Mouse (Mus musculus) kidney, postnatal 0 days (tissue): ENCODE data around the gene Cry2. TPM values are rescaled to one million over a fixed set of nuclear protein-coding genes. Genes with fewer than 3 reads are reported as not detected.

Experiments
- ATAC-seq: fragments of 200-750 bp; cut with Nextera tagmentation; replicated peaks from 2 replicates; pipeline ENCODE4 v1.8.0; 2017; ENCODE audit warnings: low read depth, moderate number of reproducible peaks, moderate TSS enrichment, moderate library complexity; ENCODE audit not compliant: low FRiP score
- DNase-seq: peaks from one replicate; pipeline ENCODE4 v3.0.0-alpha.2; 2016; ENCODE audit warnings: low spot score
- H3K27ac ChIP-seq: fragments of 300-500 bp; sonication (generic); 2 replicates; pipeline ENCODE4 v1.5.1; 2014; ENCODE audit warnings: mild to moderate bottlenecking
- H3K27me3 ChIP-seq: fragments of 300-500 bp; sonication (generic); 2 replicates; pipeline ENCODE4 v1.6.1; 2014; ENCODE audit warnings: low read length, mixed read lengths; ENCODE audit not compliant: insufficient read depth
- H3K36me3 ChIP-seq: fragments of 300-500 bp; sonication (generic); 2 replicates; pipeline ENCODE4 v1.6.1; 2014; ENCODE audit warnings: low read length, mixed read lengths; ENCODE audit not compliant: insufficient read depth
- H3K4me1 ChIP-seq: fragments of 300-500 bp; sonication (generic); replicated peaks from 2 replicates; pipeline ENCODE4 v1.6.1; 2014; ENCODE audit warnings: antibody characterized with exemption, low read length, mixed read lengths; ENCODE audit not compliant: insufficient read depth
- H3K4me2 ChIP-seq: fragments of 300-500 bp; sonication (generic); 2 replicates; pipeline ENCODE4 v1.6.1; 2014; ENCODE audit warnings: mild to moderate bottlenecking, low read length, moderate library complexity, mixed read lengths
- H3K4me3 ChIP-seq: fragments of 300-500 bp; sonication (generic); replicated peaks from 2 replicates; pipeline ENCODE4 v1.5.1; 2014; ENCODE audit warnings: low read depth, low read length
- H3K9ac ChIP-seq: fragments of 300-500 bp; sonication (generic); 2 replicates; pipeline ENCODE4 v1.6.1; 2014; ENCODE audit warnings: low read depth, low read length
- H3K9me3 ChIP-seq: fragments of 300-500 bp; sonication (generic); replicated peaks from 2 replicates; pipeline ENCODE4 v1.6.1; 2016; ENCODE audit warnings: low read length, inconsistent platforms, mixed read lengths
- CTCF ChIP-seq: IDR thresholded peaks from 2 replicates; pipeline ENCODE4 v1.5.1; 2016; ENCODE audit warnings: antibody characterized with exemption, low read depth, mild to moderate bottlenecking, moderate library complexity
- WGBS: fragments of 180-500 bp; shearing (Covaris S2); extraction: QIAGEN DNeasy Blood & Tissue Kit; methylation state at CpG from one replicate; pipeline ENCODE4 v1.1.7; 2014; 5-methylcytosine and 5-hydroxymethylcytosine counted together
- polyA plus RNA-seq: library from polyadenylated mRNA; unstranded; fragments of >200 nt; fragmentation: Nextera tagmentation; extraction: Ambion mirVana; gene quantifications from 2 replicates; pipeline ENCODE4 v1.2.1, GENCODE M21; 2015

The Cry2 gene
- polyA plus RNA-seq, 1 experiment from 2014 or later, result 10.1 TPM

DNA sequence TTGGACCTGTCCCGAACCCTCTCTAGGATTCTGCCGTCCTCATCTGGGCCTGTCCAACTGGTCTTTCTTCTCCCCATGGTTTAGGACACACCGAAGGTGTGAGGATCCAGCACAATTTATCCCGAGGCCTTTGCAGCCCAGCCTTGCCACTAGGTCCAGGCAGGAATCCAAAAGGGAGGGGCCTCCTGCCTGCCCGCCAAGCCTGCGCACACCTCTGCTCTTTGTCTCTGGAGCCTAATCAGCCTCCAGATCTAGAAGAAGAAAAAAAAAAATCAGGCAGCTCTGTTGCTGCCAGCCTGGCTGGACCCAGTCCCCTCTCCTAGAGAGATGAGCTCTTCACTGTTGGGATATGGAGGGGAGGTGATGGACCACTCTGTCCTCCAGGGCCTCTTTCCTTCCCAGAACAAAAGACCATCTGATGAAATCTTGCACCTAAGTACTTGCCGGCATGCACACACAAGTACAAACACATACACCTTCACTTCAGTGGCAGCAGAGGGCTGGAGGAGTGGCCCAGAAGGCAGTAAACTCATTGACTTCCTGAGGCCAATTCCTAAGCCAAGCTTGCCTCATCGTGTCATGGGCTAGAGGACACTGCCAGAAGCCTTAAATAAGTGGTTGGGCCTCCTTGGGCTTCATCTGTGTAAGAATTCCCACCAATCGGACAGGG is 60.9 kb downstream of the Cry2 start:
- Histone ChIP-seq H3K27ac (peak overlapping the region; percentile 97), H3K36me3 (peaks cover 4% of the 10 kb centered on the region; the same call in 1 of the 2 replicates), H3K4me3 (no peak overlapping the region), H3K27me3 (no peaks in the 10 kb centered on the region), H3K9me3 (no peaks in the 10 kb centered on the region), H3K9ac (0 out of 2 replicates have a peak overlapping the region, but pooled peaks have one; percentile 10), H3K4me2 (no peak overlapping the region), H3K4me1 (peaks cover 25% of the 10 kb centered on the region)
- no peak for ATAC-seq
- DNase-seq, result no peak
- 31% methylated on average over 9 of the region's 9 CpGs for WGBS
- TF ChIP-seq CTCF, result no peak

DNA sequence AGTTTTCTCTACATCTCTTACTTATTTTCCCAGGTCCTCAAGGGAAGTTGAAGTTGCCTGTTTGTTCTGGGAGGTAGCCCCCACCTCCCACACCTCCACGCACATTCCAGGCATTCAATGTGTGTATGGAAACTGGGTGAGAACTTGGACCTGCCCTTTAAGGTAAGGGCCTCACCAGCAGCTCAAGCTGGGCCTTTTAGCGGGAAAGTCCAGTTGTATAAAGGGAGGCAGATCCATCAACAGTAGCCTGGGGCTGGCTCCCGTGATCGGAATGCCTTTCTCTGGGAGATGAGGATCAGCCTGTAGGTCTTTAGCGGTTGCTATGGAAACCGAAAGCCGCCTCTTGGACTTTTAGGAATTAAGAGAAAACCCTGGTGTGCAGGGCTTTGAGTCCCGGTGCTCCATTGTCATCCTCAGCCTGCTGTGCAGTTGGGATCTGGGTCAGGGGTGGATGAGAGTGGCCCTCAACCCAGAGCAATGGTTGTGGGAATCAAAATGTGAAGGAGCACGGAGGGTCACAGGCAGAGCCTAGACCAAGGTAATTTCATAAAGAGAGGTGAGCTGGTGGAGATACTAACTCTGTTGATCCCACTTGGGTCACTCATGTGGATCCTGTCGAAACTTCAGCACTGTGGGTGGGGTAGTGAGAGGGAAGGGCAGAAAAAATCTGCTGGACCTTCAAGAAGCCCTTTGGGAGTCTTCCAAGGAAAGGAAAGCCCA is 61.7 kb downstream of the Cry2 start:
- WGBS, result 22% methylated on average over 10 of the region's 10 CpGs
- no peaks in the 10 kb centered on the region for H3K36me3 ChIP-seq
- DNase-seq, result no peak

DNA sequence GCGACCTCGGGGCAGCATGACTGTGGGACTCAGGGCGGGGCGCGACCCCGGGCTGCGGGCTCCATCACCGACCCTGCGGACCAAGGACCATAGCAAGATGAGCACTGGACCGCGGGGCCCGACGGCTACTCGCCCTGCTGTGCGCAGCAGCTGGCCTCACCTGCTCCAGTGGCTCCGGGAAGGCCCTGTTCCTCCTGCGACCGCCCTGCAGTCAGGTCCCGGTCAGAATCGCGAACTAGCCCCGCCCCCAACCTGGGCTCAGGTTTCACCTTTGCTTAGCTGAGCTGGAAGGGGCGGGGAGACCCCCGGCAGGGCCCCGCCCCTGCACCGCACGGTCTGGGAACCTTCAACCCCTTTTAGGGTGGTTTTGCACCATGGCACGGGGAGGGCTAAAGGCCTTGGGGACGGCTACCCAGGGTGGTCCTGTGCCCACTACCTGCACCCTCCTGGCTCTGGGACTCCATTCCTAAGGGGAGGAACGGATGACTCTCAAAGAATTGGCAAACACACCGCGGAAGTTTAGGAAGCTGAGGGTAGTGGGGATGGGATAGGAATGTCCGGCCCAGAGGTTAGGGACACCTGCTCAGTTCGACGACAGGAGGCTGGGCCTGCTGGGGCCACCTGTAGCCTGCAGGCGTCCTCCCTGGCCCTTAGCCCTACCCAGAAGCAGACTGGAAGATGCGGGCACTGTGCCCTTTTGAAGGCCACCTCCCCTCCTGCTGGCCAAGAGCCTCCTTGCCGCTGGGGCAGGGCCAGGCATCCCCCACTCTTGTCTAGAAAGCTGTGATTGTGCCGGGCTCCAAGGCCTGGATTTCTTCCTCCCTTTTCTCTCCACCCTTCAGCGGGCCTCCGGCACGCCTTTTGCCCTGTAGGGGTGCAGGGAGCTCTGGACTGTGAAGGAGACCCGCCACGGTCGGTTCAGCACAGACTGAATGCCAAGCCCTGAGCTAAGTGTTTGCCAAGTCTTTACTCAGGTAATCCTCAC is 62.7 kb downstream of the Cry2 start:
- ATAC-seq (peak; percentile 69), DNase-seq (peak; percentile 88)
- H3K36me3 ChIP-seq, result peaks cover 9% of the 10 kb centered on the region; the same call in 1 of the 2 replicates
- H3K27me3 ChIP-seq, result no peaks in the 10 kb centered on the region
- TF ChIP-seq CTCF, result peak; percentile 52
- H3K9me3 ChIP-seq, result no peaks in the 10 kb centered on the region
- whole genome bisulfite sequencing, result 2% methylated on average over 45 of the region's 45 CpGs
- peak overlapping the region; percentile 97 for H3K27ac ChIP-seq
- peak overlapping the region; percentile 80 for H3K4me2 ChIP-seq
- H3K9ac ChIP-seq, result peak overlapping the region; percentile 65
- peak overlapping the region; percentile 41 for H3K4me3 ChIP-seq
- H3K4me1 ChIP-seq, result peaks cover 22% of the 10 kb centered on the region

More for the DNA sequence above, 61.7 kb downstream of the Cry2 start:
- no peaks in the 10 kb centered on the region for H3K9me3 ChIP-seq
- H3K9ac ChIP-seq, result 0 out of 2 replicates have a peak overlapping the region, but pooled peaks have one; percentile 65
- H3K4me3 ChIP-seq, result no peak overlapping the region
- peaks cover 25% of the 10 kb centered on the region for H3K4me1 ChIP-seq
- no peak for ATAC-seq
- H3K27me3 ChIP-seq, result no peaks in the 10 kb centered on the region
- no peak for TF ChIP-seq CTCF
- peak overlapping the region; percentile 80 for H3K4me2 ChIP-seq
- H3K27ac ChIP-seq, result peak overlapping the region; percentile 97

DNA sequence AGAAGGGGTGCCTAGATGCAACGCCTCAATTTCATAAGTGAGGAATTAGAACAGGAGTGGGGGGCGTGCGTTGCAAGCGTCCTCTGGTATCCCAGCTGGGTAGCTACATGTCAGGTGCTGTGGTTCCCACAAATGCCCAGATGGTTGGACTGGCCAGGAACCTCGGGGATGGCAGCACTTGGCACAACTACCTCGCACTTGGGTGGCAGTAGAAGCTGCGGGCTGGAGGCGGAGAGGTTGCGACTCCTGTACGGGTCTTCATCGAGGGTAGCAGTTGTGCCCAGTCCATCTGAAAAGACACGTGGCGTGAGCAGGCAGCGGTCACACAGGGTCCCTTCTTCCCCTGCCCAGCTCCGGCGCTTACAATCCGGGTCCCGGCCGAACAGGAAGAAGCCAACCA is 63.5 kb downstream of the Cry2 start:
- Histone ChIP-seq H3K4me3 (peak overlapping the region; percentile 41), H3K36me3 (peaks cover 16% of the 10 kb centered on the region; the same call in 1 of the 2 replicates), H3K27me3 (no peaks in the 10 kb centered on the region), H3K9ac (peak overlapping the region; percentile 65), H3K27ac (peak overlapping the region; percentile 97), H3K9me3 (no peaks in the 10 kb centered on the region), H3K4me1 (peaks cover 17% of the 10 kb centered on the region), H3K4me2 (peak overlapping the region; percentile 80)
- TF ChIP-seq CTCF, result no peak
- DNase-seq, result no peak
- no peak for ATAC-seq
- 10% methylated on average over 19 of the region's 19 CpGs for WGBS

DNA sequence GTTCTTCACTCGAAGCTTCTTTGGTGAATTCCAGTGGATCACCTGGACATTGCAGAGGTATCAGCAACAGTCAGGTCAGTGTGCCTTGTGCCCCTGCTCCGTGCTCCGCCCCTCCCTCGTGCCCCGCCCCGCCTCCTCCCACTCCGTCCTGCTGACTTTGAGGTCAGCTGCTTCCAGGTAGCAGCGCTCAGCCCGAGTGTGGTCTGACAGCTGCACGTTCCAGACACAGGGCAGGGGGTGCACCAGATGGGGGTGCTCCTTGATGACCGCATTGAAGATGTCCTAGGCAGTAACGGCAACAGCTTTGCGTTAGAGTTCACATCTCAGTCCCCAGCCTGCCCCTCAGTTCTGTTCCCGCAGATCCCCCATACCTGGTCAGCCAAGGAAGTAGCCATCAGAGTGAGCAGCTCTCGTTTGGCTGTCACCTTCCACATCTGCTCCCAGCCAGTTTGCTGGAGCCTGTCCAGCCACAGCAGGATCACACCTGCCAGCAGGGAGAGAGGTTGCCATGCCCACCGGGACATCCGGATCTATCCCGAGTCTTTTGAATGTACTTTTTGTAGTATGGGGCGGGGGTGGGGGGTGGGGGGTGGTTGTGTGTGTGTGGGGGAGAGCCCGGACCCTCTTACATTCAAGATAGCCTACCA is 66.3 kb downstream of the Cry2 start:
- no peak overlapping the region for H3K4me3 ChIP-seq
- H3K9me3 ChIP-seq, result no peaks in the 10 kb centered on the region
- peaks cover 31% of the 10 kb centered on the region; the same call in 1 of the 2 replicates for H3K36me3 ChIP-seq
- H3K27me3 ChIP-seq, result no peaks in the 10 kb centered on the region
- no peak overlapping the region for H3K4me2 ChIP-seq
- DNase-seq (no peak), ATAC-seq (no peak)
- H3K9ac ChIP-seq, result no peak overlapping the region
- no peak for TF ChIP-seq CTCF
- no peak overlapping the region for H3K27ac ChIP-seq
- WGBS, result 26% methylated on average over 20 of the region's 20 CpGs
- H3K4me1 ChIP-seq, result peaks cover 11% of the 10 kb centered on the region
